Mouse (Mus musculus): Measurements from ENCODE around the gene Aspm. TPM values are rescaled to one million over a fixed set of nuclear protein-coding genes. Genes with fewer than 3 reads are reported as not detected.
"Not testable (repeated sequence)": the region's sequence is repeated elsewhere in the genome, so short reads cannot be mapped to it uniquely, and the experiment has no call there.

Gene Aspm
- 4.4 and 6.6 TPM in 2 replicates for polyA plus RNA-seq (2012; rRNA removed)
- polyA plus RNA-seq (2014; fragmentation: Nextera tagmentation; extraction: Ambion mirVana): 11.4 and 13.8 TPM in 2 replicates

DNA sequence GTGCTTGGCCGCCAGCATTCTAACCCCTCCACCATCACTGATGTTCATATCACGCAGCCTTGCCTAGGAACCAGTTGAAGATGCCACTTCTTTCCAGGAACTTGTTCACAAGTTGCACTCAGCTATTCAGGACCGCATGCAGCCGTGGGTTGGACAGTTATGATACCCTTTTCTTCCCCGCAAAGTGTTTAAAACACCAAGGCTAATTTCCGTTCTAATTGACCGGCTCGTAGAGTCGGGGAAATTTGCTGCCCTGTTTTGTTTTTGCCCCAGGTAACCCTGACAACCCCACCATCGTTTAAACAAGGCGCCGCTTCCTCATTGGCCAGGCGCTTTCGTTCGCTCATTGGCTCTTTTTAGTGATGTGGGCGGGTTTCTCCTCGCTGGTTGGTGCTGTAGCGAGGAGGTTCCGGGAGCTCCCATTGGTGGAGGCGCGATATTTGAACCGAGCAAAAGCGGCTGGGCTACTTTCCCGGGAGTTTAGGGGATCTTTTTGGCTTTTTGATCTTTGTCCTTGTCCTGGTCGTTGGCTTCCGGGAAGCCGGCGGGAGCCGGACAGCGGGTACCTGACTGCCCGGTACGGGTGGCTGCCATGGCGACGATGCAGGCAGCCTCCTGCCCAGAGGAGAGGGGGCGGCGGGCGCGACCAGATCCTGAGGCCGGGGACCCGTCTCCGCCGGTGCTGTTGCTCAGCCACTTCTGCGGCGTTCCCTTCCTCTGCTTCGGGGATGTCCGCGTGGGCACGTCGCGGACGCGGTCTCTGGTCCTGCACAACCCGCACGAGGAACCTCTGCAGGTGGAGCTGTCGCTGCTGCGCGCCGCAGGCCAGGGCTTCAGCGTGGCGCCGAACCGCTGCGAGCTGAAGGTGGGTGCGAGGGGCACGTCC is at the start of gene Aspm:
TSS of gene Aspm (plus strand) at position 433 of the 886 bp plus-strand sequence.
- Histone ChIP-seq H3K4me1 (replicated peaks; ENCODE audit: control insufficient read depth in 2 of 2, insufficient read depth in 2 of 2, low read length in 1 of 2) (peaks cover 5 to 13% of the 10 kb centered on the region in 2 experiments), H3K9ac (replicated peaks) (peak within 1 kb of the TSS; percentile 86), H3K36me3 (replicated peaks; ENCODE audit: control insufficient read depth, insufficient read depth, low read depth) (peaks cover 25% of the 10 kb centered on the region), H3K4me2 (ENCODE audit: low read depth) (peak within 1 kb of the TSS; percentile 72), H3K27ac (peak within 1 kb of the TSS; percentile 83), H3K4me3 (ENCODE audit: insufficient read depth in 1 of 2, low read depth in 2 of 2, low read length in 2 of 2) (peak within 1 kb of the TSS; percentile 76 to 96), H3K27me3 (ENCODE audit: control insufficient read depth, insufficient read depth, low read length) (no peaks in the 10 kb centered on the region), H3K9me3 (ENCODE audit: control insufficient read depth, low read length) (no peaks in the 10 kb centered on the region)
- DNase-seq (ENCODE audit: low read depth in 3 of 3, low spot score in 3 of 3) (peak; percentile 94 to 97 (median 96)), ATAC-seq (ENCODE audit: insufficient read depth) (peak; percentile 98)
- WGBS (ENCODE audit: insufficient replicate concordance): under 1% methylated on average over 64 of the region's 65 CpGs
- no peak for TF ChIP-seq EP300 (IDR thresholded peaks at IDR 0.05; ENCODE audit: low read depth)

DNA sequence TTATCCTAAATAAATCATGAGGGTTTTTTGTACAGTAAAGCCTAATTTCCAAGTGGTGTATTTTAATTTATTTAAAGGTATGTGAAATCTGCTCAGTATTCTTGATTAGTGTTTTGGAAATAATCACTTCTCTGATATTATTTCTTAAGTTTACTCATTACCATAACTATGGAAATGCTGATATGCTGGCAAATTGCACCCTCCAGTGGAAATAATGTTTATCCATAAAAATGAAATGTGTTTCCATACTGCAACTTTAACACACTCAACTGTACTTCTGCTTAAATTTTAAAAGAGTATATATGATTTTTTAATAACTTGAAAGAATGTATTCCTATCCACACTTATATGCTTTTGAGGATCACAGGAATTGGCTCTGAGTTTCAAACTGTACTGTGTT is 48.8 kb upstream of the Aspm start:
- H3K4me1 ChIP-seq (replicated peaks; ENCODE audit: control insufficient read depth in 2 of 2, insufficient read depth in 2 of 2, low read length in 1 of 2): no peaks in the 10 kb centered on the region
- no peaks in the 10 kb centered on the region for H3K27me3 ChIP-seq (ENCODE audit: control insufficient read depth, insufficient read depth, low read length)
- ATAC-seq (ENCODE audit: insufficient read depth) (no peak), DNase-seq (ENCODE audit: low read depth in 3 of 3, low spot score in 3 of 3) (no peak)
- H3K4me2 ChIP-seq (ENCODE audit: low read depth): no peak overlapping the region
- H3K9ac ChIP-seq (replicated peaks): no peak overlapping the region
- TF ChIP-seq EP300 (IDR thresholded peaks at IDR 0.05; ENCODE audit: low read depth): no peak
- TF ChIP-seq CTCF (IDR thresholded peaks at IDR 0.05; ENCODE audit: low read depth): no peak
- no peak overlapping the region for H3K4me3 ChIP-seq (ENCODE audit: insufficient read depth in 1 of 2, low read depth in 2 of 2, low read length in 2 of 2)
- H3K36me3 ChIP-seq (replicated peaks; ENCODE audit: control insufficient read depth, insufficient read depth, low read depth): no peaks in the 10 kb centered on the region
- H3K27ac ChIP-seq: no peak overlapping the region
- no peaks in the 10 kb centered on the region for H3K9me3 ChIP-seq (ENCODE audit: control insufficient read depth, low read length)

DNA sequence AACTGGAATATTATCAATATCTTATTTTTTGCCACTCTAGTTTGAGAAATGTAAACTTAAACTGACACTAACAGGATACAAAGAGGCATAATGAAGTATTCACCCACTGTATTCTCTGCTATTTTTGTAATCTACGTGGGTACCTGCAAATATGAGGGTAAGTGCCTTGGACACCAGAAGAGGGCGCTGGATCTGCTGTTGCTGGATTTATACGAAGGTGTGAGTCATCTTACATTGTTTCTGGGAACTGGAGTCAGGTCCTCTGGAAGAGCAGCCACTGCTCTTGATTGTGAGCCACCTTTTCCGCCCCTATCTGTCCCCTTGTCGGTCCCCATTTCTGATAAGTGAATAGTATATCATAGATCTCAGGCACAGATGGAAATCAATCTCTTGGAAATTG is 46.9 kb upstream of the Aspm start:
- no peaks in the 10 kb centered on the region for H3K9me3 ChIP-seq (ENCODE audit: control insufficient read depth, low read length)
- no peak for DNase-seq (ENCODE audit: low read depth in 3 of 3, low spot score in 3 of 3)
- no peak overlapping the region for H3K4me3 ChIP-seq (ENCODE audit: insufficient read depth in 1 of 2, low read depth in 2 of 2, low read length in 2 of 2)
- H3K27me3 ChIP-seq (ENCODE audit: control insufficient read depth, insufficient read depth, low read length): no peaks in the 10 kb centered on the region
- no peaks in the 10 kb centered on the region for H3K36me3 ChIP-seq (replicated peaks; ENCODE audit: control insufficient read depth, insufficient read depth, low read depth)
- no peak overlapping the region for H3K27ac ChIP-seq
- H3K9ac ChIP-seq (replicated peaks): no peak overlapping the region
- no peak for TF ChIP-seq EP300 (IDR thresholded peaks at IDR 0.05; ENCODE audit: low read depth)
- TF ChIP-seq CTCF (IDR thresholded peaks at IDR 0.05; ENCODE audit: low read depth): 0 out of 2 replicates have a peak, but pooled peaks have one; percentile 11
- H3K4me2 ChIP-seq (ENCODE audit: low read depth): no peak overlapping the region
- no peak for ATAC-seq (ENCODE audit: insufficient read depth)
- no peaks in the 10 kb centered on the region for H3K4me1 ChIP-seq (replicated peaks; ENCODE audit: control insufficient read depth in 2 of 2, insufficient read depth in 2 of 2, low read length in 1 of 2)
- 47% methylated on average over 5 of the region's 5 CpGs for whole genome bisulfite sequencing (ENCODE audit: insufficient replicate concordance)

DNA sequence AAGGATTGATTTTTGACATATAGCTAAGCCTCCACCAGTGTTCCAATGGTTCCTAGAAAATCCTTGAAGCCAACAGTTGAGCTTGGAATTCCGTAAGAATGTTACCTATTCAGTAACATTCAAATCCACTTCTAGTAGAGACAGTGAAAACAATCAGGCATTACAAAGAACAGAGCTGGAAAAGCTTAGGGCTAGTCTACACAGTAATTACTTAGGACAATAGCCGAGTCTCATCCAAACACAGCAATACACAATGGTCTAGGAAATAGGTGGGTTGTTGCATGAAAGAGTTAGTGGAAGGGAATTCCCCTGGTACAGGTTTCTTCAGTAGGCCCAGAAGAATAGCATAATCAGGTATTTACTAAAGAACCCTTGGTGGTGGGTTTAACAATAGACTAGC is 42.2 kb upstream of the Aspm start:
- not testable (repeated sequence) for H3K36me3 ChIP-seq (replicated peaks; ENCODE audit: control insufficient read depth, insufficient read depth, low read depth); H3K4me1 ChIP-seq (replicated peaks; ENCODE audit: control insufficient read depth in 2 of 2, insufficient read depth in 2 of 2, low read length in 1 of 2); H3K27me3 ChIP-seq (ENCODE audit: control insufficient read depth, insufficient read depth, low read length); DNase-seq (ENCODE audit: low read depth in 3 of 3, low spot score in 3 of 3); H3K4me2 ChIP-seq (ENCODE audit: low read depth); H3K9ac ChIP-seq (replicated peaks); H3K27ac ChIP-seq; H3K9me3 ChIP-seq (ENCODE audit: control insufficient read depth, low read length); H3K4me3 ChIP-seq (ENCODE audit: insufficient read depth in 1 of 2, low read depth in 2 of 2, low read length in 2 of 2); ATAC-seq (ENCODE audit: insufficient read depth)
- 66% methylated on average over 2 of the region's 2 CpGs for WGBS (ENCODE audit: insufficient replicate concordance)

DNA sequence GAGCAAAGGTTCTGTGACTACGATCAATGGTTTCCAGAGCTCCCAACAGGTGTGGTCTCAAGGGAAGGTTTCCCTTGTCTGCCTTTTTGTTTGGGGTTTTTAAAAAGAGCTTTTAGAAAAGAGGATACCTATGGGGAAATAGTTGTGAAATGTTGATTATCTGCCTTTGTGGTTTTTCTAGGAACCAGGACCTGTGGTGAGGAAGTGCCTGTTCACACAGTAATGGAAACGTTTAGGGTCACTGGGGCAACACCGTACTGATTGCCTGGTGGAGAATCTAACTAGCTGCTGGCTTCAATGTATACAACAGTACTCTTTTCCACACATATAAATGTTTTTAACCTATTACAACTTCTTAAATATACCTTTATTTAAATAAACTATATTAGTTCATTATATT is 41.1 kb upstream of the Aspm start:
- Histone ChIP-seq H3K9ac (replicated peaks) (no peak overlapping the region), H3K4me2 (ENCODE audit: low read depth) (no peak overlapping the region), H3K9me3 (ENCODE audit: control insufficient read depth, low read length) (no peaks in the 10 kb centered on the region), H3K27ac (no peak overlapping the region), H3K36me3 (replicated peaks; ENCODE audit: control insufficient read depth, insufficient read depth, low read depth) (no peaks in the 10 kb centered on the region), H3K4me3 (ENCODE audit: insufficient read depth in 1 of 2, low read depth in 2 of 2, low read length in 2 of 2) (no peak overlapping the region), H3K4me1 (replicated peaks; ENCODE audit: control insufficient read depth in 2 of 2, insufficient read depth in 2 of 2, low read length in 1 of 2) (no peaks in the 10 kb centered on the region), H3K27me3 (ENCODE audit: control insufficient read depth, insufficient read depth, low read length) (no peaks in the 10 kb centered on the region)
- TF ChIP-seq CTCF (IDR thresholded peaks at IDR 0.05; ENCODE audit: low read depth): no peak
- no peak for TF ChIP-seq EP300 (IDR thresholded peaks at IDR 0.05; ENCODE audit: low read depth)
- DNase-seq (ENCODE audit: low read depth in 3 of 3, low spot score in 3 of 3) (no peak), ATAC-seq (ENCODE audit: insufficient read depth) (no peak)
- WGBS (ENCODE audit: insufficient replicate concordance): 29% methylated on average over 3 of the region's 3 CpGs

Measured in liver, embryonic 14.5 days (tissue).